Mouse (Mus musculus) CD4-positive helper T cell, adult 2 months (primary cell): Measurements from ENCODE around the gene Llgl2.

Experiments
- DNase-seq: peaks from one replicate; pipeline ENCODE4 v3.0.0-alpha.2; 2012; ENCODE audit warnings: low read depth, missing footprints, low spot score

Llgl2 gene

GRCm38 (mm10) chr11:115808696-115809310, 15.0 kb upstream of the Llgl2 start:
- no peak for DNase-seq

- no peak for DNase-seq
Observed at GRCm38 (mm10) chr11:115809311-115809781, 14.5 kb upstream of the Llgl2 start.

- DNase-seq = no peak
Observed at GRCm38 (mm10) chr11:115810377-115810776, 13.5 kb upstream of the Llgl2 start.

GRCm38 (mm10) chr11:115811381-115812093, 12.3 kb upstream of the Llgl2 start:
- no peak for DNase-seq

- DNase-seq = no peak
Observed at GRCm38 (mm10) chr11:115812095-115812494, 11.8 kb upstream of the Llgl2 start.

- DNase-seq = peak; percentile 13
Observed at GRCm38 (mm10) chr11:115812533-115813420, 11.1 kb upstream of the Llgl2 start.

- peak; percentile 94 for DNase-seq
Observed at GRCm38 (mm10) chr11:115813507-115814296, 10.1 kb upstream of the Llgl2 start, which contains the start of gene Caskin2. Gene Caskin2, minus strand, starts transcription at chr11:115813639.

- DNase-seq = peak; percentile 89
Observed at GRCm38 (mm10) chr11:115814605-115815450, 9.0 kb upstream of the Llgl2 start, which contains the start of gene Tsen54. Gene Tsen54, plus strand, starts transcription at chr11:115814724.

GRCm38 (mm10) chr11:115817331-115817730, 6.5 kb upstream of the Llgl2 start:
- DNase-seq = no peak

GRCm38 (mm10) chr11:115819915-115820623, 3.8 kb upstream of the Llgl2 start:
- DNase-seq = no peak

GRCm38 (mm10) chr11:115821001-115821400, 2.8 kb upstream of the Llgl2 start:
- no peak for DNase-seq

- DNase-seq = peak; percentile 19
Observed at GRCm38 (mm10) chr11:115824813-115825212, 964 bp downstream of the Llgl2 start.

GRCm38 (mm10) chr11:115826487-115826886, 2.6 kb downstream of the Llgl2 start:
- no peak for DNase-seq

GRCm38 (mm10) chr11:115827624-115828023, 3.8 kb downstream of the Llgl2 start:
- DNase-seq = no peak

GRCm38 (mm10) chr11:115829036-115829435, 5.2 kb downstream of the Llgl2 start:
- DNase-seq = no peak

- DNase-seq = no peak
Observed at GRCm38 (mm10) chr11:115830550-115831325, 6.9 kb downstream of the Llgl2 start.

- no peak for DNase-seq
Observed at GRCm38 (mm10) chr11:115831518-115831917, 7.7 kb downstream of the Llgl2 start.

- no peak for DNase-seq
Observed at GRCm38 (mm10) chr11:115832064-115832463, 8.2 kb downstream of the Llgl2 start.

GRCm38 (mm10) chr11:115832523-115832922, 8.7 kb downstream of the Llgl2 start:
- no peak for DNase-seq
